Mouse (Mus musculus): ENCODE results near the gene Per2.

DNA sequence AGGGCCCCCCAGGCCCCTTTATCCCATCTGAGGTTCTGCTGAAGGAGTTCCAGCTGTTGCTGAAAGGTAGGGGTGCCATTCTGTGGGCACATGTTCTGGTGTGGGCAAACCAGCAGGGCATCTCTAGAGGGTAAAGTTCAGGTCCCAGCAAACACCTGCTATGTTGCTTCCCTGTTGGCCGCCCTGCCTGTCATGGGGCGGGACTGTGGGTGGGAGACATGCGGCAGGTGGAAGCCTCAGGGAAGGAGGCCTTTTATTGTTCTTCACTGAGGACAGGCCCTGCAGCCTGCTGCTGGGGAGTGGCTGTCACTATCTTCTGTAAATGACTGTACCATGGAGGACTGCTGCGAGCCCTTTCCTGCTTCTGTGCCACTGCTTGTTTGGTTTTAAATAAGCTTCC, 89.7 kb downstream of the Per2 start:
- TF ChIP-seq CTCF (IDR thresholded peaks at IDR 0.05; ENCODE audit: borderline replicate concordance, insufficient read depth, low read length) (no peak), POLR2A (IDR thresholded peaks at IDR 0.05; ENCODE audit: low read depth, low read length) (no peak)

All from embryonic fibroblast, embryonic 13.5 days (primary cell).